Mouse (Mus musculus): ENCODE results near the gene Exoc2.

- TF ChIP-seq GATA1 (IDR thresholded peaks at IDR 0.05; ENCODE audit: low read length), result no peak
- no peak for TF ChIP-seq TAL1 (IDR thresholded peaks at IDR 0.05; ENCODE audit: low read length)
Observed at GRCm38 (mm10) chr13:31023664-31024063, 49.8 kb upstream of the Exoc2 start.

All from erythroblast, embryonic 14.5 days (primary cell).